Mouse (Mus musculus): Measurements from ENCODE around the gene Gm26602.

Gm26602 gene

GRCm38 (mm10) chr10:79959847-79960601 is 49.4 kb downstream of the Gm26602 start, which contains the start of gene Wdr18:
Gene Wdr18, plus strand, starts transcription at chr10:79960152.
- DNase-seq (ENCODE audit: inconsistent ontology term): peak; percentile 98

Data from Muller cell, postnatal 12 days (primary cell).